Mouse (Mus musculus): ENCODE results near the gene Cryba2.

DNA sequence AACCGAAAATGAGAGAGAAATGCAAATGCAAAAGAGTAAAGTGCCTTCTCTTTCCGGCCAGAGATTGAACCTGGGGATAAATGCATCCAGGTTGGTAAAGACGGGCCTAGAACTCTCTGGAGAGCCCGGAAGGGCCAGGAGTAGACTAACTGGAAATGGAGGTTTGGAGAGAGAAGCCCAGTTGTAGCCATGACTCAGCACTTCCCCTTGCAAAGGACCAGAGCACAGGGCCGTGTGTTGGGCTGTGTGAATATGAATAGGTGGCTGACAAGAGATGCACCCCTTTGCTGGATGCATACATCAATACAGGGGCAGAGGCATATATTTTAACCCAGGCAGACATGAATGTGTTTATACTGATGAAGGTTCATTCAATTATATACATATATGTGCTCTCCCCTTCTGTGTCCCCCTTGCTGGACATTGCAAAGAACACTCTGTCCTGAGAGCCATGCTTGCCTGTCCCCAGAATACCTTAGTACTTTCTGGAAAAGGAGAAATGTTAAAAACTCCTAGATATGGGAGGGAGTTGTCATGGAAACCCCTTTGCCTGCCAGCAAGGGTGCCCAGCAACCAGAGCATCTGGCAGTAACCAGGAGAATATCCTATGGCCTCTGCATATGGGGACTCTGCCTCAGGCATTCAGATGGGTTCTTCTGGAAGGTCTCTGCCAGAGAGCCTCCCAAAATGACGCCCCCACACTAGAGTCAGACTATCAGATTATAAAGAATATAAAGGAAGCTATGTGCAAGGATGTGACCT is 33.5 kb downstream of the Cryba2 start:
- TF ChIP-seq ZNF384 (IDR thresholded peaks at IDR 0.05; ENCODE audit: low read depth, low read length) = no peak
- no peak for TF ChIP-seq E2F4 (IDR thresholded peaks at IDR 0.05; ENCODE audit: insufficient replicate concordance, low read depth, low read length)
- TF ChIP-seq MAZ (IDR thresholded peaks at IDR 0.05; ENCODE audit: low read depth, low read length) = no peak
- TF ChIP-seq POLR2AphosphoS2 (IDR thresholded peaks at IDR 0.05; ENCODE audit: low read depth, low read length) = no peak
- TF ChIP-seq MAFK (IDR thresholded peaks at IDR 0.05; ENCODE audit: insufficient replicate concordance, low read length) = peak; percentile 54; the same call in 1 of the 2 replicates
- TF ChIP-seq NELFE (IDR thresholded peaks at IDR 0.05; ENCODE audit: low read depth, low read length) = no peak
- TF ChIP-seq CTCF (conservative IDR thresholded peaks at IDR 0.05 in 1 of 2, IDR thresholded peaks at IDR 0.05 in 1 of 2; ENCODE audit: low read depth in 2 of 2, low read length in 2 of 2) = no peak
- TF ChIP-seq CHD2 (IDR thresholded peaks at IDR 0.05; ENCODE audit: low read length) = no peak
- no peak for TF ChIP-seq TCF12 (IDR thresholded peaks at IDR 0.05; ENCODE audit: low read depth, low read length)
- no peak for TF ChIP-seq POLR2A (IDR thresholded peaks at IDR 0.05; ENCODE audit: low read depth, low read length)
- no peak for TF ChIP-seq MXI1 (IDR thresholded peaks at IDR 0.05; ENCODE audit: low read depth, low read length)
- no peak for TF ChIP-seq RCOR1 (conservative IDR thresholded peaks at IDR 0.05; ENCODE audit: low read depth, low read length)
- TF ChIP-seq KAT2A (IDR thresholded peaks at IDR 0.05; ENCODE audit: insufficient replicate concordance, low read length) = no peak
